Mouse (Mus musculus) small intestine, adult 2 months (tissue): ENCODE results near the gene Mfng. TPM values are rescaled to one million over a fixed set of nuclear protein-coding genes. Genes with fewer than 3 reads are reported as not detected.

ENCODE experiments used
- H3K27ac ChIP-seq: fragments of 200-500 bp; 2 replicates; pipeline ENCODE4 v1.5.1; 2012; ENCODE audit warnings: low read depth, low read length, control low read depth, inconsistent platforms; ENCODE audit not compliant: insufficient read depth
- H3K27me3 ChIP-seq: fragments of 200-500 bp; 2 replicates; pipeline ENCODE4 v1.6.1; 2012; ENCODE audit warnings: mild to moderate bottlenecking, moderate library complexity, low read length, inconsistent platforms; ENCODE audit not compliant: control insufficient read depth, insufficient read depth
- H3K36me3 ChIP-seq: fragments of 200-500 bp; 2 replicates; pipeline ENCODE4 v1.6.1; 2012; ENCODE audit warnings: mild to moderate bottlenecking, low read length, control low read depth, inconsistent platforms; ENCODE audit not compliant: control insufficient read depth, insufficient read depth
- H3K4me1 ChIP-seq: fragments of 200-500 bp; 2 replicates; pipeline ENCODE4 v1.6.1; 2012; ENCODE audit warnings: low read length, inconsistent platforms, mixed read lengths; ENCODE audit not compliant: control insufficient read depth, insufficient read depth, insufficient read length
- H3K4me3 ChIP-seq: fragments of 200-500 bp; 2 replicates; pipeline ENCODE4 v1.5.1; 2012; ENCODE audit warnings: low read depth, mild to moderate bottlenecking, control low read depth, inconsistent platforms, low read length, moderate library complexity
- CTCF ChIP-seq: fragments of 200-500 bp; IDR thresholded peaks from 2 replicates; pipeline ENCODE4 v1.5.1; 2012; ENCODE audit warnings: low read depth, mild to moderate bottlenecking, control low read depth, inconsistent platforms, low read length, moderate library complexity, mixed read lengths; ENCODE audit not compliant: insufficient replicate concordance, insufficient read length; ENCODE audit errors: extremely low read depth
- POLR2A ChIP-seq: fragments of 200-500 bp; IDR thresholded peaks from 2 replicates; pipeline ENCODE4 v1.6.1; 2012; ENCODE audit warnings: low read depth, mild to moderate bottlenecking, control low read depth, inconsistent platforms, low read length, moderate library complexity
- WGBS: fragments of 180-500 bp; shearing (Covaris S2); methylation state at CpG from one replicate; pipeline ENCODE4 v1.1.7; 2018; 5-methylcytosine and 5-hydroxymethylcytosine counted together
- polyA plus RNA-seq: library from polyadenylated mRNA; depleted of rRNA; stranded (reverse); fragments of >200 nt; gene quantifications from 2 replicates; pipeline ENCODE4 v1.2.3, GENCODE M21; 2012

The Mfng gene
- polyA plus RNA-seq, 1 experiment: 7.9 TPM

- TF ChIP-seq CTCF (no peak), POLR2A (no peak)
- Histone ChIP-seq H3K27me3 (no peaks in the 10 kb centered on the region), H3K36me3 (no peaks in the 10 kb centered on the region), H3K4me1 (peaks cover 30% of the 10 kb centered on the region), H3K4me3 (no peak overlapping the region), H3K27ac (no peak overlapping the region)
- 32% methylated on average over 3 of the region's 3 CpGs for WGBS
Measured at GRCm38 (mm10) chr15:78807141-78807540, 33.9 kb upstream of the Mfng start.

- Histone ChIP-seq H3K4me3 (no peak overlapping the region), H3K27ac (0 out of 2 replicates have a peak overlapping the region, but pooled peaks have one; percentile 23), H3K4me1 (peaks cover 33% of the 10 kb centered on the region), H3K27me3 (no peaks in the 10 kb centered on the region), H3K36me3 (no peaks in the 10 kb centered on the region)
- 18% methylated on average over 2 of the region's 2 CpGs for WGBS
- TF ChIP-seq CTCF (no peak), POLR2A (no peak)
Measured at GRCm38 (mm10) chr15:78806614-78807013, 33.3 kb upstream of the Mfng start.

GRCm38 (mm10) chr15:78805351-78805750, 32.1 kb upstream of the Mfng start:
- WGBS: 38% methylated on average over 2 of the region's 2 CpGs
- Histone ChIP-seq H3K4me3 (no peak overlapping the region), H3K27me3 (no peaks in the 10 kb centered on the region), H3K27ac (no peak overlapping the region), H3K36me3 (no peaks in the 10 kb centered on the region), H3K4me1 (peaks cover 36% of the 10 kb centered on the region)
- TF ChIP-seq CTCF: no peak
- no peak for TF ChIP-seq POLR2A

GRCm38 (mm10) chr15:78804326-78804725, 31.1 kb upstream of the Mfng start:
- H3K27ac ChIP-seq: peak overlapping the region; percentile 66
- peaks cover 36% of the 10 kb centered on the region for H3K4me1 ChIP-seq
- H3K27me3 ChIP-seq: no peaks in the 10 kb centered on the region
- no peaks in the 10 kb centered on the region for H3K36me3 ChIP-seq
- WGBS: 13% methylated on average over 6 of the region's 6 CpGs
- no peak overlapping the region for H3K4me3 ChIP-seq
- TF ChIP-seq CTCF: no peak
- TF ChIP-seq POLR2A: no peak

- WGBS: 8% methylated on average over 8 of the region's 8 CpGs
Measured at GRCm38 (mm10) chr15:78803499-78803900, 30.2 kb upstream of the Mfng start.

GRCm38 (mm10) chr15:78802776-78803391, 29.6 kb upstream of the Mfng start, which contains the start of gene Card10:
Card10 (minus strand) TSS chr15:78803042.
- Histone ChIP-seq H3K4me1 (peaks cover 36% of the 10 kb centered on the region), H3K27ac (peak within 1 kb of the TSS; percentile 75), H3K27me3 (no peaks in the 10 kb centered on the region), H3K4me3 (peak within 1 kb of the TSS; percentile 86), H3K36me3 (peaks cover 5% of the 10 kb centered on the region; the same call in 1 of the 2 replicates)
- TF ChIP-seq CTCF: no peak
- no peak; the same call in 1 of the 2 replicates for TF ChIP-seq POLR2A
- under 1% methylated on average over 70 of the region's 70 CpGs for WGBS

More at GRCm38 (mm10) chr15:78803499-78803900, 30.2 kb upstream of the Mfng start:
- Histone ChIP-seq H3K4me1 (peaks cover 36% of the 10 kb centered on the region), H3K27me3 (no peaks in the 10 kb centered on the region), H3K36me3 (peaks cover 3% of the 10 kb centered on the region; the same call in 1 of the 2 replicates), H3K4me3 (peak overlapping the region; percentile 86; the same call in 1 of the 2 replicates), H3K27ac (peak overlapping the region; percentile 66)
- TF ChIP-seq CTCF (no peak), POLR2A (no peak)

- Histone ChIP-seq H3K36me3 (peaks cover 5% of the 10 kb centered on the region; the same call in 1 of the 2 replicates), H3K27me3 (no peaks in the 10 kb centered on the region), H3K4me3 (peak overlapping the region; percentile 86), H3K4me1 (peaks cover 30% of the 10 kb centered on the region), H3K27ac (peak overlapping the region; percentile 75)
- WGBS: 2% methylated on average over 65 of the region's 67 CpGs
- TF ChIP-seq CTCF: no peak
- no peak for TF ChIP-seq POLR2A
Measured at GRCm38 (mm10) chr15:78801971-78802741, 28.9 kb upstream of the Mfng start.
